Mouse (Mus musculus) right cerebral cortex, postnatal 10 days (tissue): Measurements from ENCODE around the gene Vmn2r92.
"Not testable (repeated sequence)": the region's sequence is repeated elsewhere in the genome, so short reads cannot be mapped to it uniquely, and the experiment has no call there.

Experiments
- DNase-seq, 2 experiments: peaks; one replicate each; pipeline ENCODE4 v3.0.0; 2021; ENCODE audit warnings: low spot score in 2 of 2

Gene Vmn2r92

DNA sequence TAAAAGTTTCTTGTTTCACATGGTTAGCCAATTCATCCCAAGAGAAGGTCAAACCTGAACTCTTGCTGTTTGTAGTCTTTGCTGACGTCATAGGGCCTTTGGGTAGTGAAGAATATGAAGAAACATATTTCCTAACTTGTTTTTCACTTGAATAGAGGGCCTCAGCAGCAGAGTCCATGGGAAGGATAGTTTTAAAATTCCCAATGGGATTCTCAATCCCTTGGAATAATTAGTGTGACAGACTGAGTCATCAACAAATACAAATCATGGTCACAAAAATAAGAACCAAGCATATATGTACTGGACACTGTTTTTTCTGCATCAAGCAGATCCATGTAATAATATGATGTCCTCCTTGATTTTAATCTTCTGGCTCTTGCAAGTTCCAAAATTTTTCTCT is at the start of gene Vmn2r92:
Gene Vmn2r92, plus strand, starts transcription at position 301 of the 400 bp plus-strand sequence.
- DNase-seq = not testable (repeated sequence)

DNA sequence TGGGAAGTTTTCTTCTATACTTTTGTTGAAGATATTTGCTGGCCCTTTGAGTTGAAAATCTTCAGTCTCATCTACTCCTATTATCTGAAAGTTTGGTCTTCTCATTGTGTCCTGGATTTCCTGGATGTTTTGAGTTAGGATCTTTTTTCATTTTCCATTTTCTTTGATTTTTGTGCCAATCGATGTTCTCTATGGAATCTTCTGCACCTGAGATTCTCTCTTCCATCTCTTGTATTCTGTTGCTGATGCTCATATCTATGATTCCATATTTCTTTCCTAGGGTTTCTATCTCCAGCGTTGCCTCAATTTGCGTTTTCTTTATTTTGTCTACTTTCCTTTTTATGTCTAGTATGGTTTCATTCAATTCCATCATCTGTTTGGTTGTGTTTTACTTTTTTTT is 49.4 kb upstream of the Vmn2r92 start:
- not testable (repeated sequence) for DNase-seq

GRCm38 (mm10) chr17:18161194-18161593 is 9.5 kb downstream of the Vmn2r92 start:
- not testable (repeated sequence) for DNase-seq

GRCm38 (mm10) chr17:18189732-18190131 is 38.0 kb downstream of the Vmn2r92 start:
- DNase-seq = no peak

DNA sequence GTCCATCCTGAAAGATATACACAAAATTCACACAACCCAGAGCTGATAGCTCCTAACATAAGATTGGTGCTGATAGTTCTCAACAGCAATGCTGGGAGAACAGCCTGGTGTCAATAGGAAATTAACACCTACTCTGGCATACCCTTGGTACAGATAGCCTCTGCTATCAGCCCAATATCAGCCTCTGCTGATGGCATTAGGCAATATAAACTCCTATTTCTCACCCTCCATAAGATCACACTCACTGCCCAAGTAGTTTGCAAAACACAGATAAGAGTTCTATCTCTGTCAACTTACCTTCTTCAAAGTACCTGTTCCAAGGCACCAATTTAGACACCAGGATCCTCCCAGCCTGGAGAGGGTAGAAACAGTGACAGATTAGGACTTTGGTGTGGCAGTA is 69.6 kb downstream of the Vmn2r92 start:
- no peak for DNase-seq

- no peak for DNase-seq
Observed at GRCm38 (mm10) chr17:18231996-18232395, 80.3 kb downstream of the Vmn2r92 start.

GRCm38 (mm10) chr17:18236931-18237330 is 85.2 kb downstream of the Vmn2r92 start:
- no peak for DNase-seq
